Mouse (Mus musculus) neutrophil, adult 5-6 weeks (primary cell): ENCODE measurements around the gene Elmsan1. TPM values are rescaled to one million over a fixed set of nuclear protein-coding genes. Genes with fewer than 3 reads are reported as not detected.
A peak's percentile ranks its signal among the peaks of the same experiment; 100 is the strongest.

Source experiments
- ATAC-seq: fragments of 151-379, 151-347 bp; 2 replicates; pipeline ENCODE4 v1.8.0; 2017; ENCODE audit warnings: mild to moderate bottlenecking, moderate TSS enrichment; ENCODE audit not compliant: insufficient number of reproducible peaks, poor library complexity, low FRiP score, severe bottlenecking; ENCODE audit errors: extremely low read depth
- total RNA-seq: library from RNA; stranded (forward); fragments of 200-1000 nt; gene quantifications from 2 replicates; pipeline ENCODE4 v1.2.3, GENCODE M21; 2017

Gene Elmsan1
- total RNA-seq, 1 experiment from 2014 or later: 84.4 TPM

DNA sequence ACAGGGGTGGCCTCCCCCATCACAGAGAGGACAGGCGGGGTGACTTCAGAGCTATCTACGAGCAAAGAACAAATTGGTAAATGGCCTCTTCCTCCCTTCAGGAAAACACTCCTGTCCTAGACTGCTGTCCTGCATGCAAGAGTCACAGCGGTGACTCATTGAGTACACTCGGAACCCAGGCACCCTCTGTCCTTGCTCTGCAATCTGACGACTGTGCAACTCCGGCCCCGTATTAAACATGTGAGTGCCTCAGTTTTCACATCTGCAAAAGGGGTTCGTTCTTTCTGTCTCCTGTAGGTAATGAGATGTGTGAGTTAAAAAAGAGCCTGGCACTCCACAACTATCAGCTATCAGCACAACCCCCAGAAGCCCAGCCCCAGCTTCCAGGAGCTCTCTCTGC lies 58.2 kb downstream of the Elmsan1 start:
- ATAC-seq: no peak

DNA sequence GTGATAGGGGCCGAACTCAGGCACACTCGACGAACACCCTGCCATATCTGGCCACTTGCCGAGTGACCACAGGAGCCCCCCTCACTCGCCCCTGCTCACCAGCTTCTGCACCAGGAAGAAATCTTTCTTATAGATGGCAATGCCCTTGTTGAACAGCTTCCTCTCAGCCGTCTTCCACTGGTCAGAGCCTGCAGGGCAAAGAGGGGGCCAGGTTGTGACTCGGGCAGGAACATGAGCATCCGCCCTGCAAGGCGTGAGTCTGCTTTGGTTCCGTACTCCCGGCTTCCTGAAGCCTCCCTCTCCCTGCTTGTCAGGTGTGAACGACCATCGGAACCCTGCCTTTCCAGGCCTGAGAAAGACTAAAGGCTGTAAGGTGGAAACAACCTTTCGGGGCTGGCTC lies 60.5 kb downstream of the Elmsan1 start:
- ATAC-seq: no peak

DNA sequence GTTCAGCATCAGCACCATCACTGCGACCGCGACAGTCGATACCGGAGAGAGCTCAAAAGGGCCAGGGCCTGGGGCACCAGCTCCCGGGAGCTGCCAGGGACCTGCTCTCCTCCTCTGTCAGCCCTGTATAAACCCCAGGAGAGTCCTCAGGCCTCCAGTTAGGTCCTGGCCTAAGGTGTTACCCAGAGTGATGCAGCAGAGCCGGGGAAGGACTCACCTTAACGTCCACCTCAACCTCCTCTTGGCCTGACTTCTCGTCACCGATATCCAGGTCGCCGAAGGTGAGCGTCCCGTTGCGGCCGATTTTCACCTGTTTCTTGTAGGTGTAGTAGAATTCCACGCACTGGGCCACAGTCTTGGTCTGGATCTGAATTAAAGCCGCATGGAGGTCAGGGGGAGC lies 62.5 kb downstream of the Elmsan1 start:
- ATAC-seq: no peak

DNA sequence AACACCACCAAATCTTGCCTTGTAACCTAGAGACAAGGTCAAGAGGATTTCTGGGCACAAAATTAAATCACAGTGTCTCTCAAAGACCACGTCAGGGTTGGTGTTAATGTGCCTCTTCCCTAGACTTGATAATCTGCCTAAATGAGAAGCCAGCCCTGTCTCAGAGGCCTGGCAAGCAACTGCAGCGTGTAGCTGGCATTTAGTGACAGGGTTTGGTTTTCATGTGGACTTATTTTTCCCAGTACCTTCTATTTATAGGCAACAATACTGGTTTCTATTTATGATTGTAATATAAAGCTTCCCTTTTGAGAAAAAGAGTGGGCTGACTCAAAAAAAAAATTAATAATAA lies 63.2 kb downstream of the Elmsan1 start:
- ATAC-seq: no peak

DNA sequence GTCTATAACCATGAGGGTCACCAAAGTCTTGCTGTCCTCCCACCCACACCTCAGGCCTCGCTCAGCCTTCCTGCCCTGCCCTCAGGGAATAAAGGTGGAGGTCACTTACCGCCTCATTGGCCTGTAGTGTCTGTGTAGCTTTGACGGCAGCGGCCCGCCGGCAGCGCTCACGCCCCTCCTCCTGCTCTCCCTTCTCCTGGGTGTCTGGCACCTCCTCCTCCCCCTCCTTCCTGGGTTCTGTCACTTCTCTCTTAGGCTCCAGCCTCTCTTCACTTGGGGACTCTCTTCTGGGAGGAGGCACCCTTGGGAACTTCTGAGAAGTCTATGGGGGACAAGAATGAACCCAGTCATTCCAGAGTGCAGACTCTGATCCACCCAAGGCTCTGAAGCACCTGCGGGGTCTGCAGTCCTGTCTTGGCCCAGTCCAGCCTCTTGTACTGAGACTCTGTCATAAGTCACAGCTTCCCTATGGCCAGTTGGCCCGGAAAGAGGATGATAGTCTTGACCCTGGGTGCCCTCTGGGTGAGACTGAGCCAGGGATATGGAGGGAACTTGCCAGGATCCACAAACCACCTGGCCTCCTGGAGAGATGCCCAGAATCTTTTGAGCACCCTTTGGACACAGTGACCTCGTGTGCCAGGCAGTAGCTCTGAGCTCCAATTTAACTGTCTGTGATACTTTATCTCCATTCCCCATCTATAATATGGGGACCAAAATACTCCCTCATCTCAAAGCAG lies 63.7 kb downstream of the Elmsan1 start:
- ATAC-seq: no peak

DNA sequence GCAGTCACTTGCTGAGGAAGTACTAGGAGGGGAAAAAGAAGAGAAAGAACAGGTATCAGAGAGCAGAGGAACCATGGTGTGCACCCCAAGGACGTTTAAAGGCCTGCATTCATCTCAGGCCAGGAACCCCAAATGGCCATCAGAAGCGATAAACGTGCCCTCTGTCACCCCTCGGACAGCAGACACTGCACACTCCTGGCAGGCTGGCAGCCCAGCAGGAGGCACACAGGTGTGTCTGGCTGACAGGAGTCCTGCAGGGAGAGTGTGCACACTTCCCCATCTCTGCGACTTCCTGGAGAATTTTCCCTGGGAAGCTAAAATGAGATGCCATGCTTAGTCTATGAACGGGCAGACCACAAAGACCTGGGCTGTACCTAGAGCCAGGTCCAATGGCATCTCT lies 65.3 kb downstream of the Elmsan1 start:
- no peak for ATAC-seq

DNA sequence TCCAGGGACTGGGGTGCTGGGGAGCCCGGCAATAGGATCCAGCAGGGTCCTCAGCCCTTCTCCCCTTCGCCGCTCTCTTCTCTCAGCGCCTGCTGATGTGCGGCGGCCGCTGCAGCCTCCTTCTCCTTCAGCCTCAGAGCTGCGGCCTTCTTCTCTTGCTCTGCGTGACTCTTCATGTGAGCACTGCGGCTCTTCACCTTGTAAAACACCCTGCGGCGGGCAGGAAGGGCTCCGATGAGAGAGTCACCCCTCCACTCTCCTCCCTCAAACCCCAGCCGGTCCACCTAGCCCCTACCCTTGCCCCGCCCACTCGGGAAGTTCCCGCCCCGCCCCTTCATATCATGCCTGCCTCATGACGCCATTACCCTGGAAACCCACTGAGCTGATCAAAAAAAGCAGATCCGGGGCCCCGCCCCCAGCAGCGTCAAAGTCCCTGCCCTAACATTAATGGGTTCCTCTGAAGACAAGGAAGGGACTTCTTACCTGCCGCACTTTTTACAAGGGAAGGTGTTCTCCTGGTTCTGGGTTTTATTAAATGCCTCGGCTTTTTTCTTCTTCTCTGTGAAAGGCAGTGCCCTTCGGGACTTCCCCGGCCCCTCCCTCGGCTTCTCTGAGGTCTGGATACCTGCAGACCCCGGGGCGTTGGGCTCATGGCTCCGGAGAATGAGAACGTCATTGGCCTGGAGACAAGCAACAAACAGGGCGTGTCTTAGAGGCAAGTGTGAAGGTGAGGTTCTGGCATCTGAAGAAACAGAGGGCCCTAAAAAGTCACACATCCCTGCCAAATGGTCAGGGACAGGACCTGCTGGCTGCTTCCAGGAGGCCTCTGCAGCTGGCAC lies 66.1 kb downstream of the Elmsan1 start:
- no peak for ATAC-seq

DNA sequence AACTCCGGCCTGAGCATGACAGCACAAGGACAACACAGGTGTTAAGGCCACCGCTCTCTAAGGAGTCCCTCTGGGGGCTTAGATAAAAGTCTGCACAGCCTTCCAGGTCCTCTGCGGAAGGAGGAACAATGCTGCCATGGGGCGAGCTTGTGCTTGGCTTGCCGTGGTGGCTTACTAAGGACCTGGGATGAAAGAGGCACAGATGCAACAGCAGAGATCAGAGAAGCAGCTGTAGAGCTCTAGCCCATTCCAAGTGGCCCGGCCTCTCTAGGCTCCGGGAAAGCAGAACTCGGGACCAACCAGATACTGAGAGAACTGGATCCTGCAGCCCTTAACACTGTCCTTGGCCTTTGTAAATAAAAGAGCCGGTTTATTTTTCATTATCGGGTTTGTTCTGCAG lies 66.8 kb downstream of the Elmsan1 start:
- ATAC-seq: no peak

DNA sequence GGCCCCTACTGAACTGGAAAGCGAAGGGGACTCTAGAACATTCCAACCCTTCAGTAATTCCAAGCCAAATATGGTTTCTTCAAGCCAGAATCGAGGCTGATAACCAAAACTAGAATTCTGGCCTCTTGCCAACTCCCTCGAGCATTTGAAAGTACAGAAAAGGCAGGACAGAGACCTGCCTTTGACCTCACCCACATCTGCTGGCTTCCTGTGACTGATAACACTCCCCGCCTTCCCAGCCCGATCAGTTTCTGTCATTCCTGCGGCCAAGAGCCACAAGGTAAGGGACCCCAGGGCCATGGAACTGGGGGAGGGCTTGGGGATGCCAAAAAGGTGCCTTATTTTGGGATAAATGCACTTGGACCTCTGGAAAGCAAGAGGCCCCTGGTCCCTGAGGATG lies 67.7 kb downstream of the Elmsan1 start:
- ATAC-seq: no peak

DNA sequence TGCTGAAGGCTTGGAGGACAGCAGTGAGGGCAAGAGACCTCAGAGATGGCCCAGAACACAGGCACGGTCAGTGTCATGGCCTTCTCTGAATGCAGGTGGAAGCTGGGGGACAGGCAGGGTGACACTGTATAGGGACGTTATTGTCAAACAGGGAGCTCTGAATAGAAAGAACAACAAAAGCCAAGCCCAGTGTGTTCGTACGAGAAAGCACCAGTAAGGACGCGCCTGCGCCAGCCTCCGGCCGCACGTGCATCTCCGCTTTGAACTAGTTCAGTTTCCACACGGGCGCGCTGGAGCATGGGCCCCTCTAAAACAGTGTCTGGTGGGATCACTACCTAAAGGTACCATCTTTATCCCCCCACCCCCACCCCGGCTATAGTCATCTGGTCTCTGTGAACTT lies 68.7 kb downstream of the Elmsan1 start:
- no peak for ATAC-seq

DNA sequence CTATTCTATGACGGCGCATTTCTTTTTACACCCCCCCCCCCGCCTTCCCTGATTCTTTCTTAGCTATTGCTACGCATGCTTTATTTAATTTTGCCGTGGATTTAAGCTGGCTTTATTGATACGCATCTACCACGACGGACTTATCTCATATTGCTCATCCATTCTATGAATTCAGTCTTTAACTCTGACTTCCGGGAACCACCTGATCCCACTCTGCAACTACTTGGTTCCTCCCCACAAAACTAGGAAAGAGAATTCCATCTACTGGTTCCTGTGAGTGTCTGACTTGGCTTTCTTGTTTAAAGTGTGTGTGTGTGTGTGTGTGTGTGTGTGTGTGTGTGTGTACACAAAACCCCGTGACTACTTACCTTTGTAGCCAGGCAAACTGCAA lies 70.1 kb downstream of the Elmsan1 start:
- ATAC-seq: no peak

DNA sequence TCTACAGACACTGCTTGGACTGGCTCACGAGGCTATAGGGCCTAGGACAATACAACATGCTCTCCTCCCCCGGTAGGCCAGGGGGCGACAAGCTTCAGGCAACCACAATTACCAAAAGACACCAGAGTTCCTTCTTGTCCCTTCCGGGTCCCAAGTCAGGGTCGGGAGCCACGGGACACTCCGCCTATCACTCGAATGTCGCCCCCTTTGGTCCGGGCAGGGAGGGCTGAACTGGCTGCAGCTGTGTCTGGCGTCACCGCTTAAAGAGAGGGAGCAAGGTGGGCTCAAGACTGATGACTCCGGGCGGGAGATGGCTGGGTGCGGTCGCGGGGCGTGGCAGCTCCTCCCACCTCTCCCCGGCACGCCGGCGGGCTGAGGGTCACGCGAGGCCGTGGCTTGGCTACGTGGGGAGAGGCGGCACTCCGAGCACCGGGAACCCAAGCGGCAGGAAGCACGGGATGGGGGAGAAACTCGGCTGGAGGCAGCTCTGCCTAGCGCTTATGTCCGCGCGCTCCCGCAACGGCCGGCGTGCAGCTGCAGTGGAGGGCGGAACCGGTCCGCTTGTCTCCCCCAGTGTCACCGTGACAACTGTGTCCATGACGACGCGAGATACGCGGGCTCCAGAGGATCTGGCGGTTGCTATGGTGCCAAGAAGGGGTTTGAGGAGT lies 70.6 kb downstream of the Elmsan1 start, which contains the start of gene Pnma1:
TSS of gene Pnma1 (minus strand) at position 536 of the 668 bp plus-strand sequence.
- ATAC-seq: peak; percentile 28; the same call in 1 of the 2 replicates

DNA sequence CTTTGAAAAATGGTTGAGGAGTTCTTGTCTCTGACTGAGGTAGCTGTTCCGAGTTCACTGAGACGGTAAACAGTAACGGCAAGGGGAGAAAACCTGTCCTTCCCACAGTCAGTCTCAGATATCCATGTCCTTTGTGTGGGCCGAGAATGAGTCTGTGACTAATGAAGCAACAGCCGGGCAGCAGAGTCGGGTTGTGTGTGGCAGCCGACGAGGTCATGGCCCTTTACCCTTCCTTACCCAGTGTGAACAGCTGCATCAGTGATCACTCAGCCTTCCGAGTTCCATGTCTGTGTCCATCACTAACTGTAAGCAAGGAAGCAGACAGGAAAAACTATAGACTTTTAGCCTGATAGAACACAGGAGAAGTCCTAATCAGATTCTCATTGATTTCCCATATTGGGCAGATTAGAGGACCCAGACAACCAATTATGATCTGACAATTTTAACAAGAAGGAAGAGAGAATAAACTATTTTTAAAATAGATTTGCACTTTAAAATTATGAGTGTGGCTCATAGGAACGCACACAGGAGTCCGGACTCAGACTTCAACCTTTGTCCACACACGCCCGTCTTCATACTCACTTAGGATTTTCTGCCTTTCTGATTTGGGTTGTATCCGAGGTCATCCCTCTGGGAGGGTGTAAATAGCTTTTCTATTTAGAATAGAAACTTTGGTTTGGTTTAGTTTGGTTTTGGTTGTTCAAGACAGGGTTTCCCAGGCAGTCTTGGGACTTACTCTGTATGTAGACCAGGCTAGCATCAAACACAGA lies 76.2 kb downstream of the Elmsan1 start:
- no peak for ATAC-seq

DNA sequence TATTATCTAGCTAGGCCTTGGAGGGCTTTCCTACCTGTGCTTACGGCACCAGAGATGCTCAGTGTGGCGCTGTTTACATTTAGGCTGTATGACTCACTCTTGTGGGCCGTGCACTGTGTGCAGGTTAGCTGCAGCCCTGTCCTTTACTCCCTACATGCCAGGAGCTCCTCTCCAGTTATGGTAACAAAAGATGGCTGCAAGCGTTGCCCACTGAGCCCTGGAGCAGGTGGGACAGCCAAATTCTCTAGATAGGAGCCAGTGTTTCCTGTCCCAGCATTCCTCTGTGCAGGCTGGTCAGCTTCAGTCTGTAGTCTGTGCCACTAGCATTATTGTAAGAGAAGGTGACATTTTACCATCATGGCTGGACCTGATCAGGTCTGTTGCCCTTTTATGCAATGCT lies 77.4 kb downstream of the Elmsan1 start:
- ATAC-seq: no peak

DNA sequence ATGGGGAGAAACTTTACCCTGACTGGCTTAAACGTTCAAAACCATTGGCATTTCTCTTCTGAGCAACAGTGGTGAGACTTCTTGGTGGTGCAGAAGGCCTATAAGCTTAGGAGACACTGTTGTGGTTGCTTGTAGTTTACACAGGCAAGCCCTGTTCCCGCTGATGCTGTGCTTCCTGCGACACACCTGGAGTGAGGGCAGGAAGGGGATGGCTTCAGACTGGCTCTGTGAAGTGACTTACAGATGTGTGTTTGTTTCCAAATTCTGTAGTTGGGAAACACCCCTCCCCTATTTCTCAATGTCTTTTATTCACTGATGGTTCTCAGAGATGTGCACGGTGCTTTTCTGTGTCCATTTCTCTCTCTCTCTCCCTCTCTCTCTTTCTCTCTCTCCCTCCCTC lies 78.5 kb downstream of the Elmsan1 start:
- ATAC-seq: no peak

DNA sequence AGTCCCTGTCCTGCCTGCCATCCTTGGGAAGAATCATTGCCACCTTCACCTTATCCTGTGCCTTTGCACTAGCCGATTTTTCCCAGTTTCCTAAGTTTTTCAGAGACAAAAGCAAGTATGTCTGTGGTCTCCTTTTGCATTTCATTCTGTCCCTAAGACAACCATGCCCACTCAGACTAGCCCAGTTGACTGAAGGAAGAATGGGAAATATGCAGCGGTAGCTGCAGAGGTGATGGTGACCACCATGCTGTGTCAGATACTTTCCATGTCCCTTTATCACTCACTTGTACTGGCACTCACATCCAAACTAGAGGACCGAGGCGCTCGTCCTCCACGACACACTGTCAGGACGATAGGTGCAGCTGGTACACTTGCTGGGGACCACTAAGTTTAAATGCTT lies 81.5 kb downstream of the Elmsan1 start:
- ATAC-seq: no peak

DNA sequence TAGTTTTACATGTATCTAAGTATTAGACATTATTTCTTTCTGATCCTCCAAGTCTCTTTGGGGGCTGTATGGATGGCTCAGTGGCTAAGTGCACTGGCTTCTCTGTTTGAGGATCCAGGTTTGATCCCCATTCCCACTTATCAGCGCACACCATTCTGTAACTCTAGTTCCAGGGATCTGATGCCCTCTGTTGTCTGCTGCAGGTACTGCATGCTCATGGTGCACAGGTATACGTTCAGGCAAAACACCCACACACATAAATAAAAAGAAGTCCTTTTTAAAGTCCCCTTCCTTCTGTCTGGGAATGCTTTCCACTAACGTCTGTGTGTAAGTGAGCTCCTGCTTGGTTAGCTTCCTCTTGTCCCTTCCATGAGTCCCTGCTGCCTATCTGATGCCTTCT lies 86.4 kb downstream of the Elmsan1 start:
- ATAC-seq: no peak

DNA sequence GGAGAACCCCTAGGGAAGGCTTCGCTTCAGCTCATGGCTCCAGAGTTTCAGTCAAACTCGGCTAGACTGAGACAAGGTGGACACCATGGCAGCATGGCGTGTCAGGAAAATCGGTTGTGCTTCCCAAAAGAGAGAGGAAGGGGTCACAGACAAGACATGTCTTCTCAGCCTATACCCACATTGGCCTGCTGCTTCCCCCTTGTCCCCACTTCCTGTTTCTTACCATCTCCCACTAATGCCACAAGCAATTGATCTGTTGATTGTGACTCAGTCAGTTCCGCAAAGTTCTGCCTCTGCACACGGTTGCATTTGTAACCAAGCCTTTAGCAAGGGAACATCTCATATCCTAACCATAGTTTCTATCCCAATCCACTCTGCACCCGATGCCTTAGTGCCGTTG lies 88.8 kb downstream of the Elmsan1 start:
- no peak for ATAC-seq

DNA sequence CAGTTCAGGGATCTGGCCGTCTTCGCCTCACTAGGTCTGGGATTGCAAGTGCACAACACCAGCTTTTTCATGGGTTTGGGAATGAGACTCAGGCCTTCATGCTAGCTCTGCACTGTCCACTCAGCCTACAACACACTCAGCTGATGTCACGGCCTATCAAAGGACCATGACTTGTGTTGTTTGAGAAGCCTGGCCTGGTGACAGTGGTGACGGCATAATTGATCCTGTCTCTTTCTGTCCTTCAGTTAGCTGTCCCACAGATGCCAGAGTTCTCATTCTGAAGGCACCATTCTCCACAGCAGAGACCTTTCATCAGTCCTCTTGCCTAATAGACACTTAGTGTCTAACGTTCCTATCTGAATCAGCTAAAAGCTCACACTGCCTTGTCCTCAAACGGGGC lies 90.1 kb downstream of the Elmsan1 start:
- ATAC-seq: no peak
